Mouse (Mus musculus) hindlimb bud, embryonic 11.5 days (tissue): Measurements from ENCODE around the gene Avpr2.
A peak's percentile ranks its signal among the peaks of the same experiment; 100 is the strongest.

ENCODE experiments used
- DNase-seq: peaks from one replicate; pipeline ENCODE4 v3.0.0-alpha.2; 2012; ENCODE audit warnings: low read depth, low spot score; ENCODE audit errors: extremely low spot score

The Avpr2 gene

GRCm38 (mm10) chrX:73891551-73892152 lies at the start of gene Avpr2:
TSS of gene Avpr2 (plus strand) at chrX:73892102.
- DNase-seq: no peak

- DNase-seq: no peak
These were observed 37.4 kb upstream of the Avpr2 start for GRCm38 (mm10) chrX:73854326-73855086.

DNA sequence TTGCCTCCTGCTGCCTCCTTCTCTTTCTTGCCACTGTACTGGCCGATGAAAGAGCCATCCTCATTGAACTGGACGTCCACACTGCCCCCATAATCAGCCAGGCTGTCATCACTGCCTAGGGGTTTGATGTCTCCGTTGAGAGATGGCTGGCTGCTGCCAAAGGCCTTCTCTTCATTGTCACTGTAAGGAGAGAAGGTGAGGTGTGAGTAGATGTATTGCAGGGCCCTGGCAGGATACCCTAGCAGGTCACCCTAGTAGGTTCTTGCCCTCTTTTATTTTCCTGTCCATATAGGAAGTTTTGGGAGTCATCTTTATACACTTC lies 36.9 kb upstream of the Avpr2 start:
- DNase-seq: no peak

DNA sequence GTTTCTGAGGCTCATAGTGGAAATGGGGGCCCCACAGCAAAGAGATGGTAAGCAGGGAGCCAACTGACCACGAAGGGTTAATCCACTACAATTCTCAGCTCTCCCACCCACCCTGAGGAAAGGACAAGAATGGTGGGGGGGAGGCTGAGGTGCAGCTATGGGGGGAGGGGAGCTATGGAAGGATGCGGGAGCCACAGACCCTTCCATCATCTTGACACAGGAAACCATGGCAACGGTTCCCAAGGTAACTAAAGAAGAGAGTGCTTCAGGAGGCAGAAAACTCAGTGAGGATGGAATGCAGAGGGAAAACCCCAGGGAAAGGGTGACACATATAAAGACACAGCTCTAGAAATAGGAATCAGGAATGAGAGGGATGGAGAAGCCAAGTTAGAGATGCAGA lies 27.2 kb upstream of the Avpr2 start:
- no peak for DNase-seq

GRCm38 (mm10) chrX:73867256-73867655 lies 24.6 kb upstream of the Avpr2 start:
- no peak for DNase-seq

DNA sequence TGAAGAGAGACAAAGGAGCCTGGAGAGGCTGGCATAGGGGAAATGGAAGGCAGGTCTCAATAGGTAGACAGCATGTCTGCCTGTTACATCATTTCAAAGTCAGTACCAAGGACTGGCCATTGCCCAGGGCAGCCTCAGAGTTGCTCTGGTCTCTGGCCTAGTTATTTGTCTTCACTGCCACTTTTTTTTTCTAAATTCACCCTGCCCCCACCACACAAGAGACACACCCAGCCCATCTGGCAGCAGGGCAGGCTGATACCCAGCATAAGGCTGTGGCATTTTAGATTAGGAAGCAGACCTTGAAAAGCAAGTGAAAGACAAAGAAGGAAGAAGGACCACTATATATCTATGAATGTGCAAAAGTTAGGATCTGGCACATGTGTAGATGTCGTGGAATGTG lies 24.1 kb upstream of the Avpr2 start:
- no peak for DNase-seq

GRCm38 (mm10) chrX:73869334-73869733 lies 22.6 kb upstream of the Avpr2 start:
- DNase-seq: peak; percentile 16

DNA sequence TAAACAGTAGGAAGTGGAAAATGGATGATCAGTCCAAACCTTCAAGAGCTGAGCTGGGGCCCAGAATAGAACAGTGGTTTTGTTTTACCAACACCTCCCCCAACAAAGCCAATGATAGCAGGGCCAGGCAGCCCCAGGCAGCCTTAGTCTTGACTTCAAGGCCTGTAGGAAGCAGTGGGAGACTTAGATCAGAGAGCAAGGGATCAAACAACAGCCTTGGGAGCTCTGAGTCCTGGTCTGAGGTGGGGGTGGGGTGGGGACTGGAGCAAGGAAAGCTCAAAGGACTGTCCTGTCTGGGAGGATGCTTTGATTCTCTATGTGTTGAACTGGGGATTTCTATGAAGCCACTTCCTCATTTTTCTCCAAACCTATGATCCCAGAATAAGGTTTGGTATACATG lies 20.4 kb upstream of the Avpr2 start:
- DNase-seq: no peak

DNA sequence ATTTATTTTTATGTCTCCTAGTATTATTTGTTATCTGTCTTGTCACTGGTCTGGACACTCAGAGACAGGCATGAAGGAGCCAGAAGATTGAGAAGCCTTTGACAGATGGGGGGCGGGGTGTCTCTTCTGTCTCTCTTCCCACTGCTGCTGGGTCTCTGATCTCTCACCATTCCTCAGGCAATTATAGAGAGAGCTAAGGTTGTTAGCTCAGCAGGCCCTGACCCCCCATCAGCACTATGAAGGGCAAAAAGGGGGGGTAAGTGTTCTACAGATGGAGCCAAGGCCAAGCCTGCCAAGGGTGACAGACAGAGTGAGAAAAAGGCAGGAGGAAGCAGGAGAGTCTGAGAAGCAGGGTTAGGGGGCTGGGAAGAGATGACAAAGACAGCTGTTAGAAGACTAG lies 19.9 kb upstream of the Avpr2 start:
- DNase-seq: no peak

DNA sequence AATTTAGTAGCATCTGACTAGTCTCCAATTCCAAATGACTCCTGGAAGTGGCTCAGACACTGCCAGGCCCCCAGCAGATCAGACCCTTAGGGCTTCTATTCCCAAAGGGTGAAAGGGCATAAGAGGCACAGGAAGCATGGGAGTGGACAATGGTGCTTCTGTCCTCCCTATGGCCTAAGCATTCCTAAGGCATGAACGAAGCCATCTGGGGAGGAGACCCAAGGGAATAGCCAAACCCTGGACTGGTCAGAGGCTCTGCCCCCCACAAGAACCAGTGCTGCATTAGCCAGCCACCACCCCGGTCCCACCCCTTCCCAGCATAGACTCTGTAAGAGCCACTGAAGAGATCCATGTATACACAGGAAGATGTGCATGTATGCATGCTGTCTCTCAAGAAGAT lies 16.0 kb upstream of the Avpr2 start:
- DNase-seq: no peak

DNA sequence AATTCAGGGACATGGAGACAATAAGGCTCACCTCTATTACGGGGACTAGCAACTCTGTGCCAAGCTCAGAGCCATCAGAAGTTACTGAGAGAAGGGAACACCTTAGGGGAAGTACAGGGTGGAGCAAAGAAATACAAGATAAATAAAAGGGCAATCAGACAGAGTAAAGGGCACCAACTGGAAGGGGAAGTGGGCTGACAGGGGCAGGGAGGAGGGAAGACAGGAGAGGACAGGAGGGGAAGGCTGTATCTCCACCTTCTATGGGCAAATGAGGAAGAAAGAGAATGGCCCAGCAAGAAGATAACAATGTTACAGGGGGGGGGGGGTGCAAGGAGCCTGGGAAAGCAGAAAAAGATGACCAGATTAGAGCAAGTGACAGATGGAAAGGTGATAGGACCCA lies 14.9 kb upstream of the Avpr2 start:
- DNase-seq: no peak

DNA sequence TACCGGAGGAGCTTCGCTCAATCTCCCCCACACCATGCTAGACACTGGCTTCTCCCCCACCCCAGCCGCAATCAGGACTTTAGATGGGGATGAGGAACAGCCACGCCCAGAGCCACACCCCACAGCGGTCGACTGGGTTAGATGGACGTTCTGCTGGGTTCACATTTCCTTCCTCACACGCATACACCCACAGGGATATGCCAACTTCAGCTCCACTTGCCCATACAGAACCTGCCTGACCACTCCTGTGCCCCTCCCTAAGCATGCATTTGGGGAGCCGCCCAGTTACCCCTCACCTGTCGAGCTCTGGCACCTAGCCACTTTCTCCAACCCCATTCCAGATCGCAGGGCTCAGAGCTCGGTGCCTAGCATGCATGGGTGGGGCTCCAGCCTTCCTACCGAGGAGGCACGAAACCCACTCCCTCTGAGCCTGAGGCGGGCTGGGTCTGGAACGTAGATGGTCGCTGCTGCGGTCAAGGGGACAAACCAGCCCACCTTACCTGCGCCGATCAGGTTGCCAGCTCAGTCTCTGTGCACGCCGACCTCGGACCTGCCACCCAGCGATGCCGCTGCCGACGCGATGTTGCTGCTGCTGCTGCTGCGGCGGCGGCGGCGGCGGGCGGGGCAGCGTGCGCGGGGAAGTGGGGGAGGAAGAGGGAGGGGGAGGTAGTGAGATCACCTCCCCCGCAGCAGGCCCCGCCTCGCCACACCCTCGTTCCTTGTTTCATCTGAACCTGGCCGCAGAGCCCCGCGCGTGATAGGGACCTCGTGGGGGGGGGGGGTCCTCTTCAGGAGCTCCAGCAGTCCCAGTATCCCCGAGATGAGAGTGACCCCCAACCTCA lies 11.5 kb upstream of the Avpr2 start:
- no peak for DNase-seq

- no peak for DNase-seq
These were observed 10.9 kb upstream of the Avpr2 start for GRCm38 (mm10) chrX:73881036-73881427.

DNA sequence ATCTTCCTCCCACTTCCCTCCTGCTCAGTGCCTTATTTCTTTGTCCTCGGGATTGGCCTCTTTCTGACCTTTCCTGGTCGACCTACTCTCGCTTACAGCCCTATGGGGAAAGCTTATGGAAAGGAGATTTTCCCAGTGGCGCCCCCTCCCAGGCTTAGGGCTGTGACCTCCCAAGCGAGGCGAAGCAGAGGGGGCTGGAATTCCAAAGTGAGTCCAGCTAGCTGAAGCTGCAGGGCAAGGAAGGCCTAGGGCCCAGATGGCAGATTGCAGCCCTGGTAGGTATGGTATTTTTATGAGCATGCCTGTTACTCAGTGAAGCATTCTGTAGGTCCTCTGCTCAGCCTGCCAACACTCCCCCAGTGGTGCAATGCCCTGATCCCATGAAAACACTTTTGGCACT lies 10.4 kb upstream of the Avpr2 start:
- DNase-seq: no peak

DNA sequence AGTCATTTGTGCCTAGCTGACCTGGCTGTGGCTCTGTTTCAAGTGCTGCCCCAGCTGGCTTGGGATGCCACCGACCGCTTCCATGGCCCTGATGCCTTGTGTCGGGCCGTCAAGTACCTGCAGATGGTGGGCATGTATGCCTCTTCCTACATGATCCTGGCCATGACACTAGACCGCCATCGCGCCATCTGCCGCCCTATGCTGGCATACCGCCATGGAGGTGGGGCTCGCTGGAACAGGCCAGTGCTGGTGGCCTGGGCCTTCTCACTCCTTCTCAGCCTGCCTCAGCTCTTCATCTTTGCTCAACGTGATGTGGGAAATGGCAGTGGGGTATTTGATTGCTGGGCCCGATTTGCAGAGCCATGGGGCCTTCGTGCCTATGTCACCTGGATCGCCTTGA lies 931 bp downstream of the Avpr2 start:
- DNase-seq: no peak

DNA sequence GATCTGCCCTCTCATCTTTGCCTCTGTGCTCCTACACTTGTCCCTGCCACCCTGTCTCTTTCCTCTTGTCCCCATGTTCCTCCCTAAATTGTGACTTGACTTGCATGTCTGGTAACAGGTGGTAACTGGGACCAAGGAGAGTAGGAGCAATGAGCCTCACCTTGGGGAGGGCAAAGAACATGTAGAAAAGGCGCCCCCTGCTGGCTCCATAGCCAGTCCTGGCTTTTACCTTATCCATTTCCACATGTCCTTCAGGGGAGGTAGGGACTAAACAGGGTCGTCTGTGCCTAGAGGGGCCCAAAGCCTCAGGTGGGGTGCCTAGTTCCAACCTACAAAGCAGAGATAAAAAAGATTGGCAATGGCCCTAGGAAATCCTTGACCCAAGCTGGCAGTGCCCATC lies 3.8 kb downstream of the Avpr2 start, which contains the start of gene L1cam:
TSS of gene L1cam (minus strand) at position 387 of the 400 bp plus-strand sequence.
- no peak for DNase-seq

DNA sequence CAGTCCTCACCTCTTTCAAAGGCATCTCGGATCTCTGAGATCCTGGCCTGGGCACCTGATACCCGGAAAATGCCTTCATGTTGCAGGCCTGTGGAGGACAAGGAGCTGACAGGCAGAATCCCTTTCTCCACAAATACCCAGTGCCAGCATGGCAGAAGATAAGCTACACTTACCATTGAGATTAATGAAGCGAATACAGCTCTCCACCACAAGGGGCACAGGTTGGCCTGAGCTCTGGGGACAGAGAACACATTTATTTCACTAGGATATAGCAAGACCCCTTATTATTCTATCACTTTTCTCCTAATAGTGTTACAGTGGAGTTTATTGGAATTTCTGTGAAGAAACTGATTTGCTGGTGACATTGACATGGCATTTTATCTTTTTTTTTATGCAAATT lies 6.1 kb downstream of the Avpr2 start:
- no peak for DNase-seq

- no peak for DNase-seq
These were observed 18.1 kb downstream of the Avpr2 start for GRCm38 (mm10) chrX:73910049-73910448.

- DNase-seq: no peak
These were observed 18.5 kb downstream of the Avpr2 start for GRCm38 (mm10) chrX:73910451-73910850.

GRCm38 (mm10) chrX:73911156-73911555 lies 19.3 kb downstream of the Avpr2 start:
- no peak for DNase-seq

- DNase-seq: no peak
These were observed 19.7 kb downstream of the Avpr2 start for GRCm38 (mm10) chrX:73911588-73911987.
